Mouse (Mus musculus) hindbrain, postnatal 0 days (tissue): ENCODE results near the gene Tcf20. TPM values are rescaled to one million over a fixed set of nuclear protein-coding genes. Genes with fewer than 3 reads are reported as not detected.

Experiments
- ATAC-seq: fragments of 200-750 bp; cut with Nextera tagmentation; 2 replicates; pipeline ENCODE4 v1.8.0; 2017; ENCODE audit warnings: mild to moderate bottlenecking, moderate TSS enrichment, moderate library complexity
- DNase-seq: peaks from one replicate; pipeline ENCODE4 v3.0.0-alpha.2; 2015; ENCODE audit warnings: low spot score
- H3K27ac ChIP-seq: fragments of 300-500 bp; sonication (generic); 2 replicates; pipeline ENCODE4 v1.5.1; 2014; ENCODE audit warnings: mild to moderate bottlenecking
- H3K27me3 ChIP-seq: fragments of 300-500 bp; sonication (generic); 2 replicates; pipeline ENCODE4 v1.6.1; 2014; ENCODE audit warnings: low read length, mixed read lengths; ENCODE audit not compliant: insufficient read depth
- H3K36me3 ChIP-seq: fragments of 300-500 bp; sonication (generic); 2 replicates; pipeline ENCODE4 v1.6.1; 2014; ENCODE audit warnings: low read length, mixed read lengths; ENCODE audit not compliant: insufficient read depth
- H3K4me1 ChIP-seq: fragments of 300-500 bp; sonication (generic); 2 replicates; pipeline ENCODE4 v1.6.1; 2014; ENCODE audit warnings: antibody characterized with exemption, low read length, mixed read lengths; ENCODE audit not compliant: insufficient read depth
- H3K4me2 ChIP-seq: fragments of 300-500 bp; sonication (generic); 2 replicates; pipeline ENCODE4 v1.6.1; 2014; ENCODE audit warnings: low read depth, mild to moderate bottlenecking, low read length, moderate library complexity, mixed read lengths
- H3K4me3 ChIP-seq: fragments of 300-500 bp; sonication (generic); 2 replicates; pipeline ENCODE4 v1.5.1; 2014; ENCODE audit warnings: low read length
- H3K9ac ChIP-seq: fragments of 300-500 bp; sonication (generic); replicated peaks from 2 replicates; pipeline ENCODE4 v1.6.1; 2014; ENCODE audit warnings: mild to moderate bottlenecking, low read length, moderate library complexity, mixed read lengths
- H3K9me3 ChIP-seq: fragments of 300-500 bp; sonication (generic); 2 replicates; pipeline ENCODE4 v1.6.1; 2016; ENCODE audit warnings: low read length, mixed read lengths
- CTCF ChIP-seq: IDR thresholded peaks from 2 replicates; pipeline ENCODE4 v1.5.1; 2016; ENCODE audit warnings: antibody characterized with exemption, control low read depth, low read depth
- WGBS: fragments of 180-500 bp; shearing (Covaris S2); extraction: QIAGEN DNeasy Blood & Tissue Kit; methylation state at CpG from one replicate; pipeline ENCODE4 v1.1.7; 2014; 5-methylcytosine and 5-hydroxymethylcytosine counted together
- polyA plus RNA-seq: library from polyadenylated mRNA; unstranded; fragments of >200 nt; fragmentation: Nextera tagmentation; extraction: Ambion mirVana; gene quantifications from 2 replicates; pipeline ENCODE4 v1.2.1, GENCODE M21; 2015
- total RNA-seq: library from RNA; depleted of rRNA; stranded (reverse); fragments of >200 nt; gene quantifications from 2 replicates; pipeline ENCODE4 v1.2.3, GENCODE M21; 2014

Tcf20 gene
- total and polyA plus RNA-seq, 2 experiments from 2014 or later: 8.6 to 98.3 TPM

DNA sequence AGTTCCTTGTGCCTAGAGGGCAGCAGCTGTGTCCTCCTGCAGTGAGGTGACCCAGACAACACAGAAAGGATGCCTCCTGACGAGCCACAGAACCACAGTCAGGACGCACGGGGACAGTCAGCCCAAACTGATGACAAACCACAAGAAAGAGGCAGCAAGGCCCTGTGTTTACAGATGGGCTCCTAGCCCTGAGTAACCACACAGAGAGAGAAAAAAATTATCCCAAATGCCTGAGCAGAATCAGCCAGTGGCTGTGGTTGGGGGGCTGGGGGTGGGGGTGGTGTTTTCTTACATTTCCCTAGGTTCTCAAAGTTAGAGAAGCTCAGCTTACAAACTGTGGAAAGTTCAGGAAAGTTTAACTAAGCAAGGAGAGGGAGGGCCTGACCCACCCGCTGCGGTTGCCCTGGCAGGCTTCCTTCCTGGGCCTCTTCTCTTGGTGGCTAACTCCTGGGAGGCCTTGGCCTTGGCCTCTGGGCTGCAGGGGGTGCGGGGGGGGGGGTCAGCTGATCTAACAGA, 18.4 kb downstream of the Tcf20 start:
- 0 out of 2 replicates have a peak, but pooled peaks cover 3% of the 10 kb centered on the region for H3K27me3 ChIP-seq
- no peak overlapping the region for H3K4me2 ChIP-seq
- peaks cover 12% of the 10 kb centered on the region for H3K4me1 ChIP-seq
- H3K9me3 ChIP-seq: no peaks in the 10 kb centered on the region
- TF ChIP-seq CTCF: no peak
- H3K4me3 ChIP-seq: no peak overlapping the region
- no peaks in the 10 kb centered on the region for H3K36me3 ChIP-seq
- H3K9ac ChIP-seq: no peak overlapping the region
- H3K27ac ChIP-seq: no peak overlapping the region
- DNase-seq (no peak), ATAC-seq (no peak)
- WGBS: 35% methylated on average over 6 of the region's 6 CpGs

DNA sequence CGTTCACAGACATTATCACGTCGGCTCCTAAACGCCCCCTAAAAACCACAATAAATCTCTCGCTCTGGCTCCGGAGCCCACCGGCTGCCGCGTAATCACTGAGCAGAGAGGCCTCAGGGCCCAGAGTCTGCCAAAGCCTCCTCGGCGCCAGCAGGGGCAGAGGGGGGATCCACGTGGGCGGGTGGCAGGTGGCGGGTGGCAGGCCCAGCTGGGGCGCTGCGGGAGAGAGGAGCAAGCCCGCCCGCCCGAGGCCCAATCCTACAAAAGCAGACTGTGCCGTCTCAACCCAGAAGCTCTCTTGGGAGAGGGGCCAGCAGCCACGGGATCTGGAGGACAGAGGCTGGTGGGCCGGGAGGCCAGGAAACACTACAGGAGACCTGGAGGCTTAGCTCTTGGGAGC, 19.2 kb downstream of the Tcf20 start:
- no peaks in the 10 kb centered on the region for H3K36me3 ChIP-seq
- ATAC-seq (peak; percentile 67), DNase-seq (peak; percentile 81)
- TF ChIP-seq CTCF: 0 out of 2 replicates have a peak, but pooled peaks have one; percentile 6
- H3K9ac ChIP-seq: 0 out of 2 replicates have a peak overlapping the region, but pooled peaks have one; percentile 21
- 3% methylated on average over 22 of the region's 22 CpGs for WGBS
- H3K4me1 ChIP-seq: peaks cover 14% of the 10 kb centered on the region
- peak overlapping the region; percentile 42 for H3K4me2 ChIP-seq
- H3K4me3 ChIP-seq: peak overlapping the region; percentile 18; the same call in 1 of the 2 replicates
- no peaks in the 10 kb centered on the region for H3K9me3 ChIP-seq
- H3K27me3 ChIP-seq: 0 out of 2 replicates have a peak, but pooled peaks cover 3% of the 10 kb centered on the region
- peak overlapping the region; percentile 20; the same call in 1 of the 2 replicates for H3K27ac ChIP-seq

DNA sequence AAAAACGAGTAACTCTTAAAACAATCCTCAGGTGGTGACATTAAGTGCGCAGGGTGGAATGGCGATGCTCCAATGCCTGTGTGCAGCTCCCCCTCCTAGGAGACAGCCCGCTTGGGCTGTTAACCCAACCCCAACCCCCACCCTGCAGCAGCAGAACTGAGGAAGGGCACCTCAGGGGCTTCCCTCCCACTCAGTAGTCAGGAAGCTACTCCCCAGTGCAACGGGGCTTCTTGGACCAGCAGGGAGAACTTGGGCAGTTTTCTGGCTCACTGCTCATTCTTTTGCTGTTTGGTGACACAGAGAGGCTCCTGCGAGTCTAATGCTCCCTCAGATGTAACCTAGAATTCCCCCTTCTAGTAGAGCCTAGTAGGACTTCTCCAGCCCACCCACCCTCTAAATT, 19.7 kb downstream of the Tcf20 start:
- H3K9me3 ChIP-seq: no peaks in the 10 kb centered on the region
- H3K4me1 ChIP-seq: peaks cover 14% of the 10 kb centered on the region
- ATAC-seq: no peak; the same call in 1 of the 2 replicates
- H3K27me3 ChIP-seq: 0 out of 2 replicates have a peak, but pooled peaks cover 3% of the 10 kb centered on the region
- H3K27ac ChIP-seq: peak overlapping the region; percentile 20; the same call in 1 of the 2 replicates
- no peaks in the 10 kb centered on the region for H3K36me3 ChIP-seq
- 26% methylated on average over 6 of the region's 6 CpGs for WGBS
- peak overlapping the region; percentile 42 for H3K4me2 ChIP-seq
- H3K9ac ChIP-seq: 0 out of 2 replicates have a peak overlapping the region, but pooled peaks have one; percentile 21
- DNase-seq: no peak
- no peak for TF ChIP-seq CTCF
- 0 out of 2 replicates have a peak overlapping the region, but pooled peaks have one; percentile 18 for H3K4me3 ChIP-seq

DNA sequence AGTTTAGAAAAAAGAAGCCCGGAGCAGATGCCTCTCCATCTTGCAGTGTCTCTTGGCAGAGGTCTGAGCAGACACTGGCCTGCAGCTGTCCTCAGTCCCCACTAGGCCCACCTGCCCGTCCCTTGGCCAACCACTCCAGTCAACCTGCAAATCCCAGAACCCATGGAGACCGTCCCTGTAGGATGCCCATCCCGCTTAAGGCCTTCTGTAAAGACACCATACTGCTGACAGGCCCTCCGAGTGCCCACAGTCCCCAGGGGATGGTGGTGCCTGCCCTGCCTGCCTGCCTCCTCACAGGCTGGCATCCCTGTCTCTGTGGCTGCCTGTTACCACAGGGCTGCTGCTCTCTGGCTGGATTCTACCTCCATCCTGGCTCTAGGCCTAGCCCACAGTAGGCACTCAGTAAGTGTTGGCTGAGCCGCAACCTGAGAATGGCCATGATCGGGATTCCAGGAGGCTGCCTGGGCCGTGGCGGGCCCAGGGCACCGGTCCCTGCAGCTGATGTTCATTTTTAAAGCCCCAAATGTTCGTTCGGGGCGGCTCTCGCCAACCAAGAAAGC, 23.3 kb downstream of the Tcf20 start:
- ATAC-seq (no peak), DNase-seq (peak; percentile 55)
- no peaks in the 10 kb centered on the region for H3K9me3 ChIP-seq
- H3K27ac ChIP-seq: peak overlapping the region; percentile 74
- no peaks in the 10 kb centered on the region for H3K36me3 ChIP-seq
- peak overlapping the region; percentile 73 for H3K4me2 ChIP-seq
- peak overlapping the region; percentile 52; the same call in 1 of the 2 replicates for H3K4me3 ChIP-seq
- H3K27me3 ChIP-seq: 0 out of 2 replicates have a peak, but pooled peaks cover 3% of the 10 kb centered on the region
- no peak overlapping the region for H3K9ac ChIP-seq
- H3K4me1 ChIP-seq: peaks cover 34% of the 10 kb centered on the region
- no peak for TF ChIP-seq CTCF
- 28% methylated on average over 14 of the region's 14 CpGs for WGBS

DNA sequence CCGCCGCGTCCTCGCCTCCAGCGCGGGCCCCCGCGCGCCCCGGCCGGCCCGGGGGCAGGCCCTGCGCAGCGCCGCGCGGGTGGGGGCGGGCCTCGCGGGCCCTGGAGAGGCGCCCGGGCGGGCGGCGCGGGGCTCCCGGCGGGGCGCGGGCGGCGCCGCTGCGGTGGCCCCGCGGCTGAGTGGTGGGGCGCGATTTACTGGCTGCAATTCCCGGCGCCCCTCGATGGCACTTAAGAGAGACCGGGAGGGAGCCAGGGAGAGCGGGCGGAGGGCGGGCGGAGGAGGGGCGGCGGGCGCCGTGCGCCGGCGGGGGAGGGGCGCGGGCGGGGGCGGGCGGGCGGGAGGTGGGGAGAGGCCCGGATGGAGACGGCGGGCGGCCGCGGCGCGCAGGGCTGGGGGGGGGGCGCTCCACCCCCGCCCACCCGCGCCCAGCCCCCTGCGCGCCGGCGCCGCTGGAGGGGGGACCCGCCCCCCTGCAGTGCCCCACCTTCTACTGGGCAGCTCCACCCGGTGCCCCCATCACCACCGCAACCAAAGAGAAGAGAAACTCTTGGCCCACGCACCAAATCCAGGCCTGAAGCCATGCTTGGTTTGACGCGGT, 24.0 kb downstream of the Tcf20 start:
- 0 out of 2 replicates have a peak, but pooled peaks have one; percentile 15 for ATAC-seq
- DNase-seq: peak; percentile 66
- WGBS: 1% methylated on average over 12 of the region's 82 CpGs

DNA sequence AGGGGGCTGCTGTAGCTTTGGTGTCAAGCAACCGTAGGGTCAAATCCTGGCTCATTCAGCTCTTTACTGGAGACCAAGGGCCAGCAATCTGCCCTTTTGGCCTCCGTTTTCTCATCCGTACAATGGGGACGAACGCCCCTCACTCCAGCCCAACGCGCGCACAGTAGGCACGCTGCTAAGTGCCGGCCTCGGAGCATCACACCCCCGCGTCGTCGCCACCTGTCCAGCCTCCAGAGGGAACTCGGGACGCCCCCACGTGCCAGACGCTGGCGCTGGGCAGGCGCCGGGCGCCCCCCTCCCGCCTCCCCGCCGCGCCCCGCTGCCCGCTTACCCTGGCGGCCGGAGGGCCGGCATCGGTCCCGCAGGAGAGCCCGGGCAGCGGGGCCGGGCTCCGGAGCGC, 24.6 kb downstream of the Tcf20 start:
- no peak for DNase-seq
- WGBS: 3% methylated on average over 35 of the region's 39 CpGs
- peaks cover 40% of the 10 kb centered on the region for H3K4me1 ChIP-seq
- ATAC-seq: no peak
- H3K9me3 ChIP-seq: no peaks in the 10 kb centered on the region
- H3K9ac ChIP-seq: peak overlapping the region; percentile 70
- peak overlapping the region; percentile 52 for H3K4me3 ChIP-seq
- no peaks in the 10 kb centered on the region for H3K36me3 ChIP-seq
- TF ChIP-seq CTCF: no peak
- H3K27ac ChIP-seq: peak overlapping the region; percentile 74
- 0 out of 2 replicates have a peak, but pooled peaks cover 3% of the 10 kb centered on the region for H3K27me3 ChIP-seq
- peak overlapping the region; percentile 73 for H3K4me2 ChIP-seq

More for the DNA sequence above, 24.0 kb downstream of the Tcf20 start:
- Histone ChIP-seq H3K27ac (peak overlapping the region; percentile 74), H3K27me3 (0 out of 2 replicates have a peak, but pooled peaks cover 3% of the 10 kb centered on the region), H3K36me3 (no peaks in the 10 kb centered on the region), H3K9ac (peak overlapping the region; percentile 70), H3K4me2 (peak overlapping the region; percentile 73), H3K4me3 (peak overlapping the region; percentile 52), H3K9me3 (no peaks in the 10 kb centered on the region), H3K4me1 (peaks cover 40% of the 10 kb centered on the region)
- no peak for TF ChIP-seq CTCF
